Mouse (Mus musculus) ES-E14 (cell line): Measurements from ENCODE around the gene Dnah3.

Experiments used
- CHD2 ChIP-seq: IDR thresholded peaks from 2 replicates; pipeline ENCODE4 v1.6.1; 2014; ENCODE audit warnings: mild to moderate bottlenecking, low read depth, low read length, inconsistent platforms
- HCFC1 ChIP-seq: IDR thresholded peaks from 2 replicates; pipeline ENCODE4 v1.6.1; 2012; ENCODE audit warnings: low read length, inconsistent platforms, borderline replicate concordance; ENCODE audit not compliant: insufficient read depth
- ZC3H11A ChIP-seq: IDR thresholded peaks from 2 replicates; pipeline ENCODE4 v1.6.1; 2012; ENCODE audit warnings: low read depth, mild to moderate bottlenecking, inconsistent platforms, low read length, borderline replicate concordance
- ZNF384 ChIP-seq: IDR thresholded peaks from 2 replicates; pipeline ENCODE4 v1.6.1; 2012; ENCODE audit warnings: low read depth, low read length, inconsistent platforms

- TF ChIP-seq ZC3H11A (no peak), HCFC1 (no peak), ZNF384 (no peak), CHD2 (no peak)
These were observed 134.5 kb downstream of the Dnah3 start for GRCm38 (mm10) chr7:119960546-119960945.
